Mouse (Mus musculus): Measurements from ENCODE around the gene Ptprt. TPM values are rescaled to one million over a fixed set of nuclear protein-coding genes. Genes with fewer than 3 reads are reported as not detected.

Gene Ptprt
- polyA plus RNA-seq, 1 experiment: 0.39 TPM

- Histone ChIP-seq H3K4me3 (ENCODE audit: low read depth, low read length) (no peak overlapping the region), H3K4me1 (ENCODE audit: control insufficient read depth, insufficient read depth, insufficient read length, low read length) (no peaks in the 10 kb centered on the region), H3K27ac (ENCODE audit: insufficient read depth, low read depth, low read length) (no peak overlapping the region), H3K36me3 (ENCODE audit: control insufficient read depth, insufficient read depth, low read length) (no peaks in the 10 kb centered on the region), H3K27me3 (ENCODE audit: control insufficient read depth, insufficient read depth, low read length) (no peaks in the 10 kb centered on the region)
- whole genome bisulfite sequencing: 66% methylated on average over 4 of the region's 4 CpGs
- TF ChIP-seq CTCF (IDR thresholded peaks at IDR 0.05; ENCODE audit: extremely low read depth, insufficient read length, insufficient replicate concordance, low read depth, low read length) (no peak), POLR2A (IDR thresholded peaks at IDR 0.05; ENCODE audit: low read depth, low read length) (no peak)
Observed at GRCm38 (mm10) chr2:162031636-162032035, 629.3 kb downstream of the Ptprt start.

DNA sequence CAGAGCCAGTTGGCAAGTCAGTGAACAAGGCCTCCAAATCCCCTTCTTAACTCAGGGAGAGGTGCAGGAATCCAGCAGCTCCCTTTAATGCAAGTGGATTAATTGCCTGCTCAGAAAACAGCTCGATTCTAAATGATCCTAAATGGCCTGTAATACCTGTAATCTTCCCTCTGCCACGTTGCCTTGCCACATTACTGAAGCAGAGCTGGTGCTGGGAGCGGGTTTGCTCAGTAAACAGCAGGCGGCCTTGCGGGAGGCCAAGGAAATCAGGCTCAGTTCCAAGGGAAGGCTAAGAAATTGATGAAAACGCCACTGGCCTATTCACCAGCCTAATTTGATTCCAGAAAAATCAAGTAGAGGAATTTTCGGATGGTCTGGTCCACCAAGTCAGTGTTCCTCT lies 659.9 kb downstream of the Ptprt start:
- no peak overlapping the region for H3K27ac ChIP-seq (ENCODE audit: insufficient read depth, low read depth, low read length)
- H3K36me3 ChIP-seq (ENCODE audit: control insufficient read depth, insufficient read depth, low read length): no peaks in the 10 kb centered on the region
- no peaks in the 10 kb centered on the region for H3K27me3 ChIP-seq (ENCODE audit: control insufficient read depth, insufficient read depth, low read length)
- H3K4me1 ChIP-seq (ENCODE audit: control insufficient read depth, insufficient read depth, insufficient read length, low read length): no peaks in the 10 kb centered on the region
- TF ChIP-seq CTCF (IDR thresholded peaks at IDR 0.05; ENCODE audit: extremely low read depth, insufficient read length, insufficient replicate concordance, low read depth, low read length) (no peak), POLR2A (IDR thresholded peaks at IDR 0.05; ENCODE audit: low read depth, low read length) (no peak)
- no peak overlapping the region for H3K4me3 ChIP-seq (ENCODE audit: low read depth, low read length)
- WGBS: 32% methylated on average over 7 of the region's 7 CpGs

DNA sequence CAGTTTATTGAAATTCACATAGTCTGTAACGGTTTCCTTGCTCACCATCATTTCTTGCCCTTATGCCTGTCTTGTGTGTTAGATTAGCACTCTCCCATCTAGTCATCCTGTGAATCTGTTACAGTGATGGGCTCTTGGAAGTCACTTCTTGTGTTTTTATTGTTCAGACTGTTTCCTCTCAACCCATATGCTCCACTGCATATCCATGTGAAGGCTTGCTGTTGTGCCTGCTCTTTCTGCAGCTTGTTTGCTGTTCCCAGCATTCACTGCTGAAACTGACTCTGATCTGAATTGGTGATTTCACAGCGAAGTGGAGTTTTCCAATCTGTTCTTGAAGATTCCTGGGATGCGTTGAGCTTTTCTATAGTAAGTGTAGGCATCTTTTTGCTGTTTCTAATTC lies 678.6 kb downstream of the Ptprt start:
- Histone ChIP-seq H3K27ac (ENCODE audit: insufficient read depth, low read depth, low read length) (no peak overlapping the region), H3K4me1 (ENCODE audit: control insufficient read depth, insufficient read depth, insufficient read length, low read length) (no peaks in the 10 kb centered on the region), H3K27me3 (ENCODE audit: control insufficient read depth, insufficient read depth, low read length) (no peaks in the 10 kb centered on the region), H3K4me3 (ENCODE audit: low read depth, low read length) (no peak overlapping the region), H3K36me3 (ENCODE audit: control insufficient read depth, insufficient read depth, low read length) (no peaks in the 10 kb centered on the region)
- WGBS: 64% methylated on average over 3 of the region's 3 CpGs
- TF ChIP-seq POLR2A (IDR thresholded peaks at IDR 0.05; ENCODE audit: low read depth, low read length): no peak
- TF ChIP-seq CTCF (IDR thresholded peaks at IDR 0.05; ENCODE audit: extremely low read depth, insufficient read length, insufficient replicate concordance, low read depth, low read length): no peak

DNA sequence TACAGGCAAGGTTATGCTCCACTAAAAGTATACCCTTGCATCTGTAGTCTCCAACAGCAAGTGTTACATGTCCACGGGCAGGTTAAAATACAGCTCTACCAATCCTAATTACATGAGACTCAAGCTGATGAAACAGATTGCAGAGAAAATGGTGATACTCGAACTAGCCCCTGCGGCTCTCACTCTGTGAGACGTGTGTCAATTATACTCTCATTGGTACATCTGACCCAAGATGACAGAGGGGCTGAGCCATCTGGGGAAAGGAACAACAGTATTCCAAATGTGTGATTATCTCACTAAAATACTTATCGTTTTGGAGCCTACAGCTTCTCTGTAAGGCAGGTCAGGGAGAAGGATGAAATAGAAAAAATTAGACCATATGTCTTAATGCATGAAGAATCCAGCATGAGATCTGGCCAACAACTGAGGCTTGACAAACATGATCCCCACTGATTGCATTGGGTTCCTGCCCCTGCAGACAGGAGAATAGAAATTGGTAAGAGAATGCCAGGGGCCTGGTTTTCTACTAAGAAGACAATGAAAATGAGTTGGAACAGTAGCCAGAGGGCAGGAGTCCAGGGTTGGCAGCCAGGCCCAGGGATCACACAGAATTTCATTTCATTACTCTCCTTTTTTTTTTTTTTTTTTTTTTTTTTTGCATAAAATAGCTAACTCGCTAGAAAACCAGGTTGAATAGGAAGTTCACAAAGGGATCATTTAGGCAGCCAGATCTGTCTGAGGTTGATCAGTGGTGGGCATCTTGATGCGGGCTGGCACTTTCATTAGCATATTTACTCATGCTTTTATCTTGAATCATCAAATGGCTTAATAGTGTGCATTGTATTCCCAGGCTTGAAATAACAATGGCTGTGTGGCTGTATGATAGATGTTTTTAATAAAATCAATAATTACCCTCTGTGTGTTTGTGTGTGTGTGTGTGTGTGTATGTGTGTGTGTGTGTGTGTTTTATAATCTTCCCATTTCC lies 699.5 kb downstream of the Ptprt start:
- 81% methylated on average over 7 of the region's 7 CpGs for WGBS
- TF ChIP-seq CTCF (IDR thresholded peaks at IDR 0.05; ENCODE audit: extremely low read depth, insufficient read length, insufficient replicate concordance, low read depth, low read length) (no peak), POLR2A (IDR thresholded peaks at IDR 0.05; ENCODE audit: low read depth, low read length) (no peak)
- no peaks in the 10 kb centered on the region for H3K36me3 ChIP-seq (ENCODE audit: control insufficient read depth, insufficient read depth, low read length)
- H3K27ac ChIP-seq (ENCODE audit: insufficient read depth, low read depth, low read length): no peak overlapping the region
- H3K27me3 ChIP-seq (ENCODE audit: control insufficient read depth, insufficient read depth, low read length): no peaks in the 10 kb centered on the region
- H3K4me1 ChIP-seq (ENCODE audit: control insufficient read depth, insufficient read depth, insufficient read length, low read length): no peaks in the 10 kb centered on the region
- H3K4me3 ChIP-seq (ENCODE audit: low read depth, low read length): no peak overlapping the region

GRCm38 (mm10) chr2:161945424-161945823 lies 715.5 kb downstream of the Ptprt start:
- 92% methylated on average over 6 of the region's 6 CpGs for WGBS
- no peaks in the 10 kb centered on the region for H3K27me3 ChIP-seq (ENCODE audit: control insufficient read depth, insufficient read depth, low read length)
- H3K4me1 ChIP-seq (ENCODE audit: control insufficient read depth, insufficient read depth, insufficient read length, low read length): no peaks in the 10 kb centered on the region
- H3K36me3 ChIP-seq (ENCODE audit: control insufficient read depth, insufficient read depth, low read length): no peaks in the 10 kb centered on the region
- TF ChIP-seq POLR2A (IDR thresholded peaks at IDR 0.05; ENCODE audit: low read depth, low read length) (no peak), CTCF (IDR thresholded peaks at IDR 0.05; ENCODE audit: extremely low read depth, insufficient read length, insufficient replicate concordance, low read depth, low read length) (no peak)
- no peak overlapping the region for H3K27ac ChIP-seq (ENCODE audit: insufficient read depth, low read depth, low read length)
- no peak overlapping the region for H3K4me3 ChIP-seq (ENCODE audit: low read depth, low read length)

DNA sequence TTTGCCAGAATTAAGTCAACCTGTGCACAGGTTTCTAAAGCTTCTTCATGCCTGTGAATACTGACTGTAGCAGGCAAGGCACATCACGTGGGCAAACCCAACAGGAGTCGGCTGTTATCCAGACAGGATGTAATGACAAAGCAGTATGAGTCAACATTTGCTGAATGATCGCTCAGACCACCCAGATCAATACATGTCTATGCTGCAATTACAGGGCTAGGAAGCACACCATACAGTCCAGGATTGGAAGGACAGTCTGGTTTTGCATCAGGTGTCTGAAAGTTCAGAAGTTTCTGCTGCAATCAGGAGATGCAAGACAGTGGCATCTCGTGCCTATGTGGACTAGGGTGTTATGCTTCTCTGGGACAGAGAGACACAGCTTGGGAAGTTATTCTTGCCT lies 716.3 kb downstream of the Ptprt start:
- 47% methylated on average over 4 of the region's 4 CpGs for WGBS
- H3K36me3 ChIP-seq (ENCODE audit: control insufficient read depth, insufficient read depth, low read length): no peaks in the 10 kb centered on the region
- TF ChIP-seq POLR2A (IDR thresholded peaks at IDR 0.05; ENCODE audit: low read depth, low read length) (no peak), CTCF (IDR thresholded peaks at IDR 0.05; ENCODE audit: extremely low read depth, insufficient read length, insufficient replicate concordance, low read depth, low read length) (no peak)

DNA sequence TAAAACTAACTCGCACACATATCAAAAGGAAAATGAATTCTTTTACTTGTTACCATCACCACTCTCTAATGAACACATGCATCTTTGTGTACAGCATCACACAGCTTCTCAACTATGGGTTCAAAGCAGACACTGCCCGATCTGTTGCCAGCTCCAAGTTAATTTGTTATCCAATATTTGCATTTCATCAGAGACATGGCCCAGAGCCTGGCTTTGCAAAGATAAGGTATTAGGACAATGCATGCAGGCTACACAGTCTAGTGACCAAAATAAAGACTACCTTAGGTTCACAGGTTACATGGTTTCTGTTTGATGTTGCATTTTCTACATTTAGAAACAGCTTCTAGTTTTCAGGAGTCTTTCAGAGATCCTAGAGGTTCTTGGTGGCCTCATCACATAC lies 719.0 kb downstream of the Ptprt start:
- no peak for TF ChIP-seq POLR2A (IDR thresholded peaks at IDR 0.05; ENCODE audit: low read depth, low read length)
- TF ChIP-seq CTCF (IDR thresholded peaks at IDR 0.05; ENCODE audit: extremely low read depth, insufficient read length, insufficient replicate concordance, low read depth, low read length): no peak
- H3K27me3 ChIP-seq (ENCODE audit: control insufficient read depth, insufficient read depth, low read length): no peaks in the 10 kb centered on the region
- no peak overlapping the region for H3K27ac ChIP-seq (ENCODE audit: insufficient read depth, low read depth, low read length)
- H3K4me3 ChIP-seq (ENCODE audit: low read depth, low read length): no peak overlapping the region
- no peaks in the 10 kb centered on the region for H3K4me1 ChIP-seq (ENCODE audit: control insufficient read depth, insufficient read depth, insufficient read length, low read length)
- 48% methylated on average over 2 of the region's 2 CpGs for WGBS
- no peaks in the 10 kb centered on the region for H3K36me3 ChIP-seq (ENCODE audit: control insufficient read depth, insufficient read depth, low read length)

More for the DNA sequence above, 716.3 kb downstream of the Ptprt start:
- Histone ChIP-seq H3K4me3 (ENCODE audit: low read depth, low read length) (no peak overlapping the region), H3K27me3 (ENCODE audit: control insufficient read depth, insufficient read depth, low read length) (no peaks in the 10 kb centered on the region), H3K4me1 (ENCODE audit: control insufficient read depth, insufficient read depth, insufficient read length, low read length) (no peaks in the 10 kb centered on the region), H3K27ac (ENCODE audit: insufficient read depth, low read depth, low read length) (no peak overlapping the region)
